Mouse (Mus musculus): ENCODE measurements around the gene Lrp10. TPM values are rescaled to one million over a fixed set of nuclear protein-coding genes. Genes with fewer than 3 reads are reported as not detected.

Lrp10 gene
- total RNA-seq, 2 experiments from 2014 or later: 87.9 to 91.3 TPM

- intact Hi-C loops (cut with DNase I): no loop called here
- peak; percentile 44 to 46 for DNase-seq
Measured at GRCm38 (mm10) chr14:54432837-54433830, 30.8 kb upstream of the Lrp10 start.

GRCm38 (mm10) chr14:54433941-54434531 is 29.9 kb upstream of the Lrp10 start:
- intact Hi-C loops (cut with DNase I): no loop called here
- peak in 1 of 2 experiments; percentile 40 for DNase-seq

GRCm38 (mm10) chr14:54435194-54435918 is 28.6 kb upstream of the Lrp10 start:
- DNase-seq: no peak
- intact Hi-C loops (cut with DNase I): no loop called here

- intact Hi-C loops (cut with DNase I): no loop called here
- DNase-seq: no peak
Measured at GRCm38 (mm10) chr14:54439155-54439554, 24.8 kb upstream of the Lrp10 start.

DNA sequence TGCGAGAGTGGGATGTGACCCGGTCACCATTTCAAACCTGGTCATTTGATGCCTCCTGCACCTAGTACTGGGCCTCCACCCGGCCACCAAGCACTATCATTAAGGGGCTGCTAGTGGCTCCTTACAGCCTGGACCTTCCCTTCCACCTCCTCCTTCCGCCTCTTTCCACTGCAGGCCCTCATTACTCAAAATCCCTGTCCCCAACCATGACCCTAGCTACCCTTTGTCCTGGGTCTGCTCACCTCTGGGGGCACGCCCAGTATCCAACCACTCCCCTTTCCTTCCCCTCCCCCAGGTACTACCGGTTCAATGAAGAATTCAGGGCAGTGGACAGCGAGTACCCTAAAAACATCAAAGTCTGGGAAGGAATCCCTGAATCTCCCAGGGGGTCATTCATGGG is 24.3 kb upstream of the Lrp10 start:
- intact Hi-C loops (cut with DNase I): no loop called here
- no peak for DNase-seq

DNA sequence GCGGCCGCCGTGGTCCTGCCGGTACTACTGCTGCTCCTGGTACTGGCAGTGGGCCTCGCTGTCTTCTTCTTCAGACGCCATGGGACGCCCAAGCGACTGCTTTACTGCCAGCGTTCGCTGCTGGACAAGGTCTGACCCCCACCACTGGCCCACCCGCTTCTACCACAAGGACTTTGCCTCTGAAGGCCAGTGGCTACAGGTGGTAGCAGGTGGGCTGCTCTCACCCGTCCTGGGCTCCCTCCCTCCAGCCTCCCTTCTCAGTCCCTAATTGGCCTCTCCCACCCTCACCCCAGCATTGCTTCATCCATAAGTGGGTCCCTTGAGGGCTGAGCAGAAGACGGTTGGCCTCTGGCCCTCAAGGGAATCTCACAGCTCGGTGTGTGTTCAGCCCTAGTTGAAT is 23.4 kb upstream of the Lrp10 start:
- intact Hi-C loops (cut with DNase I): no loop called here
- no peak for DNase-seq

DNA sequence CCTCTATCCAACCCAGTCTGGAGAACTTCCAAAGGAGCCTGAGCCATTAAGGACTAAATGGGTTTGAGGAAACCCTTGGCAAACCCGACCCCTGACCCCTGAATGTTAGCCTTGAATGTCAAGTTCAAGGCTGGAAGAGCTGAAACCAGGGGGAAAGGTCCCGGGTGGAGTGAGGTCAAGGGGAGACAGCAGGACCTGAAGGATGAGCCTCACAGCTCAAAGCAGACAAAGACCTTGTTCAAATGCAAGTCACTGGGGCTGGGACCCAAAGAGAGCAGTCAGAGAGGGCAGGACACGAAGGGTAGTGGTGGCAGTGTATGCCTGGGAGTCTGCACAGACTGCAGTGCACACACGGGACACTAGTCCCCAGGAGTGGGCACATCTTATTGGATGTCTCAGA is 22.6 kb upstream of the Lrp10 start:
- intact Hi-C loops (cut with DNase I): no loop called here
- DNase-seq: no peak

- intact Hi-C loops (cut with DNase I): no loop called here
- DNase-seq: no peak
Measured at GRCm38 (mm10) chr14:54442548-54442947, 21.4 kb upstream of the Lrp10 start.

DNA sequence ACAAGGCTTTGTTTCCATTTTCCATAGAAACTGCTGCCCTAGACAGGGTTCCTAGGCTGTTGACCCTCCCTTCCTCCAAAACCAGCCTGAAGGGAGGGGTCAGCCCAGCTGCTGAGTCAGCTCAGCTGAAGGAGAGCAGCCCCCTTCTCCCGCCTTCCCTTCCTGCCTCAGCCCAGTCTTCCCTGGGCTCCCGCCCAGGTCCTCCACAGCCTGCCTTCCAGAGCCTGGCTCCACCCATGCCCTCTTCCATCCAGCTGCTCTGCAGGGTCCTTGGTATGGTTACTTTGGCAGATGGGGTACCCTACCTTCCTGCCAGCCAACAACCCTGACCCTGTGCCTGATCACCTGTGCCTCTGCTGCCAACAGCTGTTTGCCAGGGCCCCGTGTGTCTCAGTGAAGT is 20.7 kb upstream of the Lrp10 start:
- peak; percentile 74 to 80 for DNase-seq
- intact Hi-C loops (cut with DNase I): no loop called here

DNA sequence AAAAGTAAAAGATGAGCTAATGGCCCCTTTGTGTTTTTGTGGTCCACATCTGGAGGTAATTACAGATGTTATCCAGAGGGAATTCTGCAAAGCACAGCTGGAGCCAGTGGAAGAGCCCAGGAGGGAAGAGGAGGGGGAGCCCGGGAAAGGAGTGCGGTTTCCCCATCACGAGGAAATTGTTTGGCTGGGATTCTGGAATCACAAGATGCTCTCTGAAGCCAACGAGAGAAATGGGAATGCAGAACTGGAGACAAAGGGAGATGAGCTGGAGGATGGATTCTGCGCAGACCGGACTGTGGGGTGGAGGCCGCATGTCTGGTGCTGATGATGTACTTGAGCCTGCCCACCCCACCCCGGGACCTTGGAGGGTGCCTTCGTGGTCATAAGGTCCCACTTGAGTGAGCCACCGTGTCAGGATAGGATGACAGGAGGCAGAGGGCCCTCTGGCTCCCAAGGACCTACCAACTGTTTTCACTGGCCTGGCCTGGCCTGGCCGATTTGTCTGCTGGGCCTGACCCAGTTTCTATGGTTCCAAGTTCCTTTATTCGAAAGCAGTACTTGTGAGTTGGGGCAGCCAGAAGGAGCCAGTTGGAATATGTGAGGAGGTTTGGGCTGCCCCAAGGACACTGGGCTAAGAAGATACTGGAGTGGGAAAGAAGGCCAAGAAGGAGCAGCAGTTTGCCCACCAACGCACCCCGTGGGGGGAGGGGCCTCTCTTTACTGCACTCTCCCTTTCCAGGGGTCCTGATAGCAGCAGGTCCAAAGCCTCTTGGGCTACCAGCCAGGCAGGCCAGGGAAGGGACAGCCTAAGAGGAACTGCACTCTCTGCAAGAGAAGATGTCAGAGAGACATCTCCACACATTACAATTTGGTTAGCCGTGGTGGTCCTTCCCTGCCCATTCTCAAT is 20.0 kb upstream of the Lrp10 start:
- intact Hi-C loops (cut with DNase I): no loop called here
- peak; percentile 81 to 84 for DNase-seq

DNA sequence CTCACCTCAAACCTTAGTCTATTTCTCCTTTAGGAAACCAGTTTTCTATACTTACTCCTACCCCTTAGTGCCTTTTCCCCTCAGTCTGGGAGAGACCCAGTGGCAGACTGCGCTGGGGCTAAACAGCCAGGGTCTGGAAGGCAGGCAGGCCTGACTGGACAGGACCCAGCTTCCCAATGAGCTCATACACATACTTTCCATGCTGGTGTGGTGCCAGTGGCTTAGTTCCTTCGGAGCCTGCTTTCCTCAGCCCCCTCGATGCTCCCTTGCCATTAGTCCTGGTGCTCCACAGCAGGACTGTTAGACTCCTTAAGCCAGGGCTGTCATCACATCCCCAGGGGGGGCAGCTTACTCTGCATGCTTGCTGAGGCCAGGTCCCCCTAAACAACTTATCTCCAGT is 18.5 kb upstream of the Lrp10 start:
- intact Hi-C loops (cut with DNase I): no loop called here
- peak; percentile 79 to 81 for DNase-seq

DNA sequence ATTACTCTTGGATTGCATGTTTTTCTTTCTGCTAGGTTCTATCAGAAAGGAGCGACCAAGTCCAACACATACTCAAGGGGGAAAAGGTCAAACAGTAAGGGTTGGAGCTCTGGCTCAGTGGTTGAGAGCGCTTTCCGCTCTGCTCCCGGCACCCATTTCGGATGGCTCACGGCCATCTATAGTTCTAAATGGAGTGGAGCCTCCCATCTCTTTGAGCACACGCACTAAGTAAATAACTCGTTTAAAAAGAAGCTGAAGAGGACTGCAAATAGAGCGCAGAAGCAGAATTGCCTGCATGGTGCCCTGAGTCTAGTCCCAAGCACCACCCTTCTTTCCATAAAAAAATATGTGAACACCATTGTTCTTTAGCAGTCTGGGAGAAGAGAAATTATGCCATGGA is 10.4 kb upstream of the Lrp10 start:
- intact Hi-C loops (cut with DNase I): no loop called here
- DNase-seq: no peak

- intact Hi-C loops (cut with DNase I): no loop called here
- DNase-seq: no peak
Measured at GRCm38 (mm10) chr14:54454669-54455528, 9.0 kb upstream of the Lrp10 start.

GRCm38 (mm10) chr14:54457907-54458569 is 5.9 kb upstream of the Lrp10 start:
- DNase-seq: no peak
- intact Hi-C loops (cut with DNase I): no loop called here

DNA sequence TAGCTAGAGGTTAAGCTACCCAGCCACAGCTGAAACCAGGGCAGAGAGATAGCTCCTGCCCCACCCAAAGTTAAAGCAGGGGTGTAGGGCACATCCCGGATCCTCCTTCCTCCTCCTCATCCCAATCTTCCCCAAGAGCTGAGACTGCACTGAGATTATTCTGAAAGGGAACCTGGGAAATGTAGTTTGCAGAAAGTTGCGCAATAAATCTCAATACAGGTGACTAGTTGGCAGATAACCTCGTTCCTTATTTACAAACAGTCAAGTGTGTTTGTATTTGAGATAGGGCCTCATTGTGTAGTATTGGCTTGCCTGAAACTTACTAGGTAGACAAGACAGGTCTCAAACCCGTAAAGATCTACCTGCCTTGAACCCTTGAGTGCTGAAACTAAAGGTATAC is 1.8 kb upstream of the Lrp10 start:
- intact Hi-C loops (cut with DNase I): no loop called here

GRCm38 (mm10) chr14:54463108-54463958 is 604 bp upstream of the Lrp10 start:
- no peak for DNase-seq
- intact Hi-C loops (cut with DNase I): no loop called here

More for the DNA sequence above, 1.8 kb upstream of the Lrp10 start:
- no peak for DNase-seq

- peak; percentile 75 to 80 for DNase-seq
- intact Hi-C loops (cut with DNase I): loop anchor here (1.0 kb wide), 1 partner anchor 30 kb away; no protein-coding TSS in a partner anchor
Measured at GRCm38 (mm10) chr14:54464293-54465005, 512 bp downstream of the Lrp10 start.
